Comparison of ENCODE assay signal across 9 mouse cellular contexts in genomic region chr4:114897853-114898252, GRCm38 (mm10). TPM values are rescaled to one million over a fixed set of nuclear protein-coding genes. Genes with fewer than 3 reads are reported as not detected.
DNase-seq lines count a peak whose midpoint lies in the region; ATAC-seq and TF ChIP-seq lines count a peak whose summit lies in the region.
"Had no signal": no experiment of that assay in that cellular context is flagged by ENCODE, and none has a peak within 500 bp of the region (broad histone marks: within the 10 kb centered on the region; RNA-seq: fewer than 3 reads in every experiment).

No protein-coding gene starts in this region.

- peak; percentile 63 for TF ChIP-seq CTCF in intestine, postnatal 0 days (IDR thresholded peaks at IDR 0.05; ENCODE audit: low read depth)
- peak; percentile 62 for TF ChIP-seq CTCF in stomach, postnatal 0 days (IDR thresholded peaks at IDR 0.05; ENCODE audit: low read depth)

- no peak overlapping the region for H3K4me2 ChIP-seq in intestine, postnatal 0 days (replicated peaks; ENCODE audit: low read depth)
- no peak overlapping the region for H3K4me2 ChIP-seq in stomach, postnatal 0 days (replicated peaks; ENCODE audit: low read depth)
- no peak overlapping the region for H3K4me2 ChIP-seq in heart, embryonic 12.5 days
- no peak overlapping the region for H3K4me2 ChIP-seq in hindbrain, embryonic 13.5 days

- 8% methylated on average over 4 of the region's 4 CpGs for WGBS in intestine, postnatal 0 days
- WGBS in stomach, postnatal 0 days, result 8% methylated on average over 4 of the region's 4 CpGs
- 11% methylated on average over 4 of the region's 4 CpGs for WGBS in heart, embryonic 12.5 days
- 22% methylated on average over 4 of the region's 4 CpGs for WGBS in hindbrain, embryonic 13.5 days

- H3K9ac ChIP-seq in intestine, postnatal 0 days (ENCODE audit: low read depth, low read length), result no peak overlapping the region
- H3K9ac ChIP-seq in stomach, postnatal 0 days (ENCODE audit: low read length), result no peak overlapping the region
- H3K9ac ChIP-seq in heart, embryonic 12.5 days, result no peak overlapping the region
- no peak overlapping the region for H3K9ac ChIP-seq in hindbrain, embryonic 13.5 days

- no peak; the same call in 1 of the 2 replicates for ATAC-seq in intestine, postnatal 0 days
- ATAC-seq in stomach, postnatal 0 days (ENCODE audit: low FRiP score, low TSS enrichment), result peak; percentile 51; the same call in 1 of the 2 replicates
- no peak for ATAC-seq in heart, embryonic 12.5 days (ENCODE audit: insufficient number of reproducible peaks, low FRiP score)
- ATAC-seq in hindbrain, embryonic 13.5 days (ENCODE audit: low FRiP score), result no peak

- peak; percentile 48 for DNase-seq in heart, postnatal 4 days
- DNase-seq in heart, adult 9 months (ENCODE audit: low spot score in 2 of 2), result no peak
- DNase-seq in urinary bladder, postnatal 14 days (ENCODE audit: low spot score), result peak; percentile 43
- DNase-seq in urinary bladder, adult 2 months (ENCODE audit: low spot score), result no peak
- peak; percentile 60 for DNase-seq in stomach, postnatal 0 days (ENCODE audit: low spot score)

- no peaks in the 10 kb centered on the region for H3K36me3 ChIP-seq in intestine, postnatal 0 days (ENCODE audit: control insufficient read depth, insufficient read depth)
- no peaks in the 10 kb centered on the region for H3K36me3 ChIP-seq in stomach, postnatal 0 days (ENCODE audit: control insufficient read depth, insufficient read depth, low read length)
- no peaks in the 10 kb centered on the region for H3K36me3 ChIP-seq in heart, embryonic 12.5 days
- H3K36me3 ChIP-seq in hindbrain, embryonic 13.5 days, result no peaks in the 10 kb centered on the region

- H3K9me3 ChIP-seq in intestine, postnatal 0 days (ENCODE audit: control insufficient read depth), result no peaks in the 10 kb centered on the region
- H3K9me3 ChIP-seq in stomach, postnatal 0 days (ENCODE audit: control insufficient read depth, low read length), result no peaks in the 10 kb centered on the region
- H3K9me3 ChIP-seq in heart, embryonic 12.5 days (replicated peaks), result no peaks in the 10 kb centered on the region
- H3K9me3 ChIP-seq in hindbrain, embryonic 13.5 days, result no peaks in the 10 kb centered on the region

- no peak overlapping the region for H3K27ac ChIP-seq in intestine, postnatal 0 days (ENCODE audit: low read depth, low read length)
- no peak overlapping the region for H3K27ac ChIP-seq in stomach, postnatal 0 days (replicated peaks)
- no peak overlapping the region for H3K27ac ChIP-seq in heart, embryonic 12.5 days (ENCODE audit: poor library complexity, severe bottlenecking)
- no peak overlapping the region for H3K27ac ChIP-seq in hindbrain, embryonic 13.5 days

- no peak overlapping the region for H3K4me3 ChIP-seq in intestine, postnatal 0 days (ENCODE audit: low read depth, low read length)
- H3K4me3 ChIP-seq in stomach, postnatal 0 days (ENCODE audit: low read depth, low read length), result no peak overlapping the region
- no peak overlapping the region for H3K4me3 ChIP-seq in heart, embryonic 12.5 days
- H3K4me3 ChIP-seq in hindbrain, embryonic 13.5 days, result no peak overlapping the region

- no peak for TF ChIP-seq EP300 in stomach, postnatal 0 days (optimal IDR thresholded peaks at IDR 0.05)

- H3K27me3 ChIP-seq in intestine, postnatal 0 days (replicated peaks; ENCODE audit: control insufficient read depth, insufficient read depth, low read length), result peaks cover 60% of the 10 kb centered on the region
- peaks cover 12% of the 10 kb centered on the region; the same call in 1 of the 2 replicates for H3K27me3 ChIP-seq in stomach, postnatal 0 days (ENCODE audit: control insufficient read depth, insufficient read depth, low read length)
- H3K27me3 ChIP-seq in heart, embryonic 12.5 days (replicated peaks), result peaks cover 90% of the 10 kb centered on the region
- H3K27me3 ChIP-seq in hindbrain, embryonic 13.5 days, result peaks cover 83% of the 10 kb centered on the region

- no peaks in the 10 kb centered on the region for H3K4me1 ChIP-seq in intestine, postnatal 0 days (replicated peaks; ENCODE audit: control insufficient read depth, insufficient read depth, low read length)
- H3K4me1 ChIP-seq in stomach, postnatal 0 days (replicated peaks; ENCODE audit: control insufficient read depth, insufficient read depth), result no peaks in the 10 kb centered on the region
- peaks cover 6% of the 10 kb centered on the region; the same call in 1 of the 2 replicates for H3K4me1 ChIP-seq in heart, embryonic 12.5 days (replicated peaks)
- H3K4me1 ChIP-seq in hindbrain, embryonic 13.5 days (replicated peaks), result 0 out of 2 replicates have a peak, but pooled peaks cover 3% of the 10 kb centered on the region

RNA-seq across cellular contexts. Expression of gene Foxd2, which starts 10.8 kb away (rescaled TPM):
- under 1 TPM; 0.45 to 0.59 TPM for total RNA-seq in heart, postnatal 4 days (2021)
- polyA plus RNA-seq in urinary bladder, adult 2 months (2012; rRNA removed), result 0.66 and 0.97 TPM in 2 replicates
- polyA plus RNA-seq in intestine, postnatal 0 days (2015; fragmentation: Nextera tagmentation; extraction: Ambion mirVana), result 0.50 TPM in 1 of 2 replicates, not detected in the other
- 0.06 TPM in 1 of 2 replicates, not detected in the other for polyA plus RNA-seq in stomach, postnatal 0 days (2015; fragmentation: Nextera tagmentation; extraction: Ambion mirVana)
- 0.09 TPM in 1 of 2 replicates, not detected in the other for polyA plus RNA-seq in heart, embryonic 12.5 days (2016; fragmentation: Nextera tagmentation; extraction: Ambion mirVana)
- polyA plus RNA-seq in hindbrain, embryonic 13.5 days (2015; fragmentation: Nextera tagmentation; extraction: Ambion mirVana), result 0.21 and 0.28 TPM in 2 replicates

RNA-seq across cellular contexts. Expression of gene Foxe3, which starts 28.0 kb away (rescaled TPM):
- total RNA-seq in heart, postnatal 4 days (2021), result not detected
- not detected in 2 replicates for polyA plus RNA-seq in urinary bladder, adult 2 months (2012; rRNA removed)
- not detected in 2 replicates for polyA plus RNA-seq in intestine, postnatal 0 days (2015; fragmentation: Nextera tagmentation; extraction: Ambion mirVana)
- not detected in 2 replicates for polyA plus RNA-seq in stomach, postnatal 0 days (2015; fragmentation: Nextera tagmentation; extraction: Ambion mirVana)
- polyA plus RNA-seq in heart, embryonic 12.5 days (2016; fragmentation: Nextera tagmentation; extraction: Ambion mirVana), result not detected in 2 replicates
- polyA plus RNA-seq in hindbrain, embryonic 13.5 days (2015; fragmentation: Nextera tagmentation; extraction: Ambion mirVana), result not detected in 2 replicates
- polyA plus RNA-seq: limb, embryonic 14.5 days had no signal

Comparison
In these comparisons a context has a peak if more than half of its experiments do, and no peak if none do; other contexts are left out.
1. DNase-seq: peak in heart, postnatal 4 days (single experiment), urinary bladder, postnatal 14 days (single experiment) and stomach, postnatal 0 days (single experiment); none in heart, adult 9 months (0 of 2) and urinary bladder, adult 2 months (single experiment).